Mouse (Mus musculus) lung, postnatal 0 days (tissue): Measurements from ENCODE around the gene Clec2l.

Experiments
- CTCF ChIP-seq: IDR thresholded peaks from 2 replicates; pipeline ENCODE4 v1.5.1; 2016; ENCODE audit warnings: antibody characterized with exemption, mild to moderate bottlenecking
- EP300 ChIP-seq: IDR thresholded peaks from 2 replicates; pipeline ENCODE4 v1.6.1; 2016; ENCODE audit warnings: antibody characterized with exemption, mild to moderate bottlenecking, control low read depth

- TF ChIP-seq CTCF, result no peak
- TF ChIP-seq EP300, result no peak
Measured at GRCm38 (mm10) chr6:38627081-38627480, 35.8 kb upstream of the Clec2l start.
